Mouse (Mus musculus): ENCODE measurements around the gene Nkx6-2.

GRCm38 (mm10) chr7:139615767-139616766, 33.5 kb upstream of the Nkx6-2 start:
- TF ChIP-seq CTCF (IDR thresholded peaks at IDR 0.05; ENCODE audit: low read depth, low read length): peak; percentile 82
- no peak for TF ChIP-seq POLR2A (IDR thresholded peaks at IDR 0.05; ENCODE audit: extremely low read depth, insufficient read depth, low read length)

Data from liver, adult 2 months (tissue).